In the genomic region with DNA sequence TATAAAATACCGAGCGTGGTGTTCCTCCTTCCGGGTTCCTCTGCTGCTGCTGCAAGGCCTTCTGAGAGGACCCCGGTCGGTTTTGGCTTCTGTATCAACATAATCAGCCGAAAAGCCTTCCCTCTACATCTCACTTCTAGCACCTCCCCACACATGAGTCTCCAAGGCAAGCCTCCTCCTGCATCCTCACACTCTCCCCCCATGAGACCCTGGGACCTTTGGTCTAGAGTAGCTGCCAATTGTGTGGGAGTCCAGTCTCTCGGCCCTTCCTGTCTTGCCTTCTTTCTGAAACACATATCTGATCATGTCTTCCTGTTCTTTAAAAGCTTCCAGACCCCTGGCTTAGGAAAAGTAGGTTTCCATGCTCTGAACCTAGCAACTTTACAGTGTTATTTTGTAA, we compare ENCODE assay signal across 12 mouse cellular contexts.
DNase-seq lines count a peak whose midpoint lies in the region; ATAC-seq and TF ChIP-seq lines count a peak whose summit lies in the region.
"Had no signal": no experiment of that assay in that cellular context is flagged by ENCODE, and none has a peak within 500 bp of the region (broad histone marks: within the 10 kb centered on the region; RNA-seq: fewer than 3 reads in every experiment).

No protein-coding gene starts in this region.

- H3K36me3 ChIP-seq in heart, embryonic 10.5 days, result 0 out of 2 replicates have a peak, but pooled peaks cover 7% of the 10 kb centered on the region
- H3K36me3 ChIP-seq in lung, embryonic 15.5 days, result 0 out of 2 replicates have a peak, but pooled peaks cover 7% of the 10 kb centered on the region
- H3K36me3 ChIP-seq in heart, embryonic 11.5 days (ENCODE audit: control insufficient read depth, insufficient read depth, low read length), result no peaks in the 10 kb centered on the region
- H3K36me3 ChIP-seq in midbrain, postnatal 0 days (ENCODE audit: insufficient read depth, low read length), result no peaks in the 10 kb centered on the region
- H3K36me3 ChIP-seq: intestine, embryonic 15.5 days had no signal

- no peak for TF ChIP-seq CTCF in midbrain, postnatal 0 days (IDR thresholded peaks at IDR 0.05)

- H3K4me2 ChIP-seq in lung, embryonic 15.5 days, result no peak overlapping the region
- no peak overlapping the region for H3K4me2 ChIP-seq in heart, embryonic 11.5 days
- H3K4me2 ChIP-seq in midbrain, postnatal 0 days (ENCODE audit: low read depth, low read length, poor library complexity, severe bottlenecking), result no peak overlapping the region
- H3K4me2 ChIP-seq: intestine, embryonic 15.5 days had no signal

- no peak overlapping the region for H3K27ac ChIP-seq in heart, embryonic 10.5 days
- H3K27ac ChIP-seq in lung, embryonic 15.5 days, result peak overlapping the region; percentile 45
- peak overlapping the region; percentile 50; the same call in 1 of the 2 replicates for H3K27ac ChIP-seq in heart, embryonic 11.5 days (ENCODE audit: low read depth, low read length)
- H3K27ac ChIP-seq in midbrain, postnatal 0 days (ENCODE audit: low read depth, low read length), result 0 out of 2 replicates have a peak overlapping the region, but pooled peaks have one; percentile 52
- H3K27ac ChIP-seq: intestine, embryonic 15.5 days; liver, embryonic 14.5 days had no signal

- H3K9ac ChIP-seq in lung, embryonic 15.5 days, result no peak overlapping the region
- H3K9ac ChIP-seq in heart, embryonic 11.5 days (ENCODE audit: low read depth, low read length), result no peak overlapping the region
- H3K9ac ChIP-seq in midbrain, postnatal 0 days (replicated peaks; ENCODE audit: low read length, poor library complexity, severe bottlenecking), result 0 out of 2 replicates have a peak overlapping the region, but pooled peaks have one; percentile 20
- H3K9ac ChIP-seq: intestine, embryonic 15.5 days; liver, embryonic 14.5 days had no signal

- H3K9me3 ChIP-seq in heart, embryonic 10.5 days, result no peaks in the 10 kb centered on the region
- no peaks in the 10 kb centered on the region for H3K9me3 ChIP-seq in lung, embryonic 15.5 days
- H3K9me3 ChIP-seq in heart, embryonic 11.5 days (replicated peaks; ENCODE audit: control insufficient read depth, low read length), result no peaks in the 10 kb centered on the region
- H3K9me3 ChIP-seq in midbrain, postnatal 0 days (ENCODE audit: low read length), result no peaks in the 10 kb centered on the region
- H3K9me3 ChIP-seq: intestine, embryonic 15.5 days had no signal

- H3K4me3 ChIP-seq in heart, embryonic 10.5 days, result no peak overlapping the region
- no peak overlapping the region for H3K4me3 ChIP-seq in lung, embryonic 15.5 days
- no peak overlapping the region for H3K4me3 ChIP-seq in heart, embryonic 11.5 days (ENCODE audit: low read depth, low read length)
- H3K4me3 ChIP-seq in midbrain, postnatal 0 days (ENCODE audit: low read depth, low read length), result no peak overlapping the region
- H3K4me3 ChIP-seq: intestine, embryonic 15.5 days had no signal

- ATAC-seq in lung, embryonic 15.5 days (ENCODE audit: borderline replicate concordance, extremely low read depth, low FRiP score, low TSS enrichment), result peak; percentile 53; the same call in 1 of the 2 replicates
- ATAC-seq in heart, embryonic 11.5 days (replicated peaks; ENCODE audit: insufficient number of reproducible peaks, low FRiP score, low TSS enrichment), result peak; percentile 63; the same call in 1 of the 2 replicates
- ATAC-seq in midbrain, postnatal 0 days (ENCODE audit: low FRiP score), result no peak
- ATAC-seq: intestine, embryonic 15.5 days; Patski had no signal

- peaks cover 17% of the 10 kb centered on the region for H3K4me1 ChIP-seq in heart, embryonic 10.5 days
- peaks cover 30% of the 10 kb centered on the region for H3K4me1 ChIP-seq in lung, embryonic 15.5 days
- H3K4me1 ChIP-seq in heart, embryonic 11.5 days (ENCODE audit: control insufficient read depth, insufficient read depth, low read length), result peaks cover 15% of the 10 kb centered on the region
- peaks cover 7% of the 10 kb centered on the region; the same call in 1 of the 2 replicates for H3K4me1 ChIP-seq in midbrain, postnatal 0 days (ENCODE audit: insufficient read depth, low read length)

- H3K27me3 ChIP-seq in heart, embryonic 10.5 days (ENCODE audit: insufficient read depth, poor library complexity, severe bottlenecking), result no peaks in the 10 kb centered on the region
- H3K27me3 ChIP-seq in lung, embryonic 15.5 days, result no peaks in the 10 kb centered on the region
- H3K27me3 ChIP-seq in heart, embryonic 11.5 days (ENCODE audit: control insufficient read depth, insufficient read depth, low read length), result no peaks in the 10 kb centered on the region
- no peaks in the 10 kb centered on the region for H3K27me3 ChIP-seq in midbrain, postnatal 0 days (ENCODE audit: insufficient read depth, low read length)
- H3K27me3 ChIP-seq: intestine, embryonic 15.5 days; Patski had no signal

- WGBS in heart, embryonic 10.5 days, result 48% methylated on average over 7 of the region's 7 CpGs
- WGBS in lung, embryonic 15.5 days, result 41% methylated on average over 7 of the region's 7 CpGs
- 47% methylated on average over 7 of the region's 7 CpGs for WGBS in heart, embryonic 11.5 days (ENCODE audit: insufficient replicate concordance)
- 72% methylated on average over 7 of the region's 7 CpGs for WGBS in midbrain, postnatal 0 days

- peak; percentile 95 for DNase-seq in heart, adult 11 months
- DNase-seq in heart, embryonic 10.5 days (ENCODE audit: low spot score), result no peak
- DNase-seq in lung, postnatal 25 days (ENCODE audit: low spot score), result no peak
- DNase-seq in midbrain, postnatal 0 days (ENCODE audit: low spot score), result no peak
- DNase-seq in thymus, postnatal 4 days, result no peak
- DNase-seq in layer of hippocampus, postnatal 10 days (ENCODE audit: low spot score in 2 of 2), result no peak
- DNase-seq: adrenal gland, postnatal 14 days had no signal
